Mouse (Mus musculus): Measurements from ENCODE around the gene Tedc2. TPM values are rescaled to one million over a fixed set of nuclear protein-coding genes. Genes with fewer than 3 reads are reported as not detected.
A peak's percentile ranks its signal among the peaks of the same experiment; 100 is the strongest.

Tedc2 gene
- polyA plus RNA-seq, 3 experiments from 2014 or later, result 7.2 to 9.5 (median 9.1) TPM

DNA sequence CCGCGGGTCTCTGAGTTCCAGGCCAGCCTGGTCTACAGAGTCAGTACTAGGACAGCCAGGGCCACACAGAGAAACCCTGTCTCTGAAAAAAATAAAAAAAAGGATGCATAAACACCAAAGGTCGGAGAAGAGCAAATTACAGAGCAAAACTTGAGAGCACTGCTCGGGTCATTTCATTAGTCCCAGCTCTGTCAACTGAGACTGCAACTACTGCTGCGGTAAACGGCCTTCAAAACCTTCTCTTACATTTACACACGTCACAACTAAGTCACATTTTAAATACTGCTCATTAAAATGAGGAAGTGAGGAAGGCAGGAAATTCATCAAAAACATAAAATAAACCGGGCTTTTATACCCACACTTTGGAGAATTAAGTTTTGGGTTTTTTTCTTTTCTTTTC is 27.8 kb downstream of the Tedc2 start:
- no peak for ATAC-seq

DNA sequence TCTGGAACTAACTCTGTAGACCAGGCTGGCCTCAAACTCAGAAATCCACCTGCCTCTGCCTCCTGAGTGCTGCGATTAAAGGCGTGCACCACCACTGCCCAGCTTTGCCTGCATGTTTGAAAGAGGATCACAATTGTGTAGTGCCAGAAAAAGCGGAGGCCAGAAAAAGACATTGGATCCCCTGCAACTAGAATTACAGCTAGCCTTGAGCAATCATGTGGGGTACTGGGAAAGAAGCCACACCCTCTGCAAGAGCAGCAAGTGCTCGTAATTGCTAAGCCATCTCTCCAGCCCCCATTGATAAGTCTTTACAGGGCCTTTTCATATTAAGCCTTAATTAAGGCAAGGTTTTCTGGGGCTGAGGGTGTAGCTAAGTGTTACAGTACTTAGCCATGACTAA is 29.2 kb downstream of the Tedc2 start:
- no peak for ATAC-seq

DNA sequence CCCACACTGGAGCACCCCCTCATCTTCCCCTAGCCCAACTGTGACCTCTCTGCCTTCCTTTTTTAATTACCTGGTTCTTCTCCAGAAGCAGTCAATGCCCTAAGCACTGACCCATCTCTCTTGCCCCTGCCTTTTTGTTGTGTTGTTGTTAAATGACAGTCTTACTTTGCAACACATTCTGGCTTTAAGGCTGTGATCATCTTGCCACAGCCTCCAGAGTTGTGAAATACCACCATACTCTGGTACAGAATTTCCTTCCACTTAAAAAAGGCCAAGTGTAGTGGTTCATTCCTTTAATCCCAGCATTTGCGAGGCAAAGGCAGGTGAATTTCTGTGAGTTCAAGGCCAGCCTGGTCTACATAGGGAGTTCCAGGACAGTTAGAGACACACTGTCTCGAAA is 29.7 kb downstream of the Tedc2 start:
- no peak for ATAC-seq

DNA sequence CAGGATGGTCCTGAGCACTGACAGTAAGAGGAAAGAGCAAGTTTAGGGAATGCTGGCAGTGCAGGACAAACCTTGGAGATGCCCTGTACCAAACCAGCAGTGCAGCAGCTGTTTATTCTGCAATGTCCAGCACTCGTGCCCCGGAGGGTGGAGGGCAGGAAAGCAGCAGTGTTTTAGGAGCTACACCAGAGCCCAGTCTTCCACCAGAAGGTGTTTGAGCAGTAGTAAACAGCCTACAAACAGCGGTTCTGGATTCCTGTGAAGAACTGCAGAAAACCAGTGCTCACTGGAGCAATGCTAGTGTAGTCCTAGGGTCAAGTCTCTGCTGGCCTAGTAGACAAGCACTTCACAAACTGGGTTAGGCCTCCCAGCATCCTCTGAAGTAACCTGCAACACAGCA is 46.4 kb downstream of the Tedc2 start:
- no peak for ATAC-seq

DNA sequence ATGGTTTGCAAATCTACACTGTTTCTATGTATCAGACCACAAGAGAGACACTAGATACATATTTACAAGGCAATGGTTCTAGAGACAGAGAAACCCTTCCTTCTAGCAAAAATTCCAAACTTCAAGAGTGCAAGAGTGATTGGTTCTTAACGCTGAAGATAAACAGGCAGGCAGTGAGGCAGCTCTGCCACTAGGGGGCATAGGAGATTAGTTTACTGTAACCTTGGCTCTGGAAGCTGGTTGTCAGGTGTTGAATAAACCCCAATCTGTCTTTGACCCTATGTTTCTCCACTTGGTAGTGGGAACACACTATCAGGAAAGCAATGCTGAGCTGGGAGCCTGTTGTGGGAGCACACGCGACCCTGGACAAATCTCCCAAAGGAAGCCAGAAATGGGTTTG is 47.2 kb downstream of the Tedc2 start:
- peak; percentile 23 for ATAC-seq

DNA sequence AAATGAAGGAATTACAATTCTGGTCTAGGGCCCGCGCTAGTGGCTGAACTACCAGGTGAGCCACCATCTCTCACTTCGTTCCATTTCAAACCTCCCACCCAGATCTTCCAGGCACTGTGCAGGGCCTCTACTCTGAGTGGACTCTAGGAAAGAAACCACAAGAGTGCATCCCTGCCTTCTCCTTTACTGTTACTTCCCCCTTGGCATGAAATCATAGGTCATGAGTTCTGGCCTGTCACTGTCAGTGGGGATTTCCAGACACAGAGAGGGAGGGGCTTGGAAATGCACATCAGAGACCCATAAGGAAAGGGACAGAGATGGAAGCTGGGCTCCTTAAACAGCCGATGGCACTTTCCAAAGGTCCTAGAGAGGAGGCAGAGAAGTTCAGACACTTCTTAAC is 48.9 kb downstream of the Tedc2 start:
- ATAC-seq, result no peak

DNA sequence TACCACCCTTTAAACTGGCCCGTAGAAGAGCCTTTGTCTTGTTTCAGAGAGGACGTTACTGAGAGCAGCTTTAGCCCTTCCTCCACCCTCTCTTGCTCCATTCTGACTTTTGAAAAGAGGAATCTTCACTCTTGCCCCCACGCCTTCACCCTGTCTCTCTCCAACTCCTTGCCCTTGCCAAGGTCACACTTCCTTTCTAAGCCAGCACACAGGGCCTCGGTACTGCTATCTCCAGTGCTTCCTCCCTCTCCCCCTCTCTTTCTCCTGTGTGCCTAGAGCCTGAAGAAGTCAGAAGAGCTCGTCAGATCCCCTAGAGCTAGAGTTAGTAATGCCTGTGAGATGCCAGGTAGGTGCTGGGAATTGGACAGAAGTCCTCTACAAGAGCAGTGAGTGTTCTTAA is 49.9 kb downstream of the Tedc2 start:
- ATAC-seq, result no peak

DNA sequence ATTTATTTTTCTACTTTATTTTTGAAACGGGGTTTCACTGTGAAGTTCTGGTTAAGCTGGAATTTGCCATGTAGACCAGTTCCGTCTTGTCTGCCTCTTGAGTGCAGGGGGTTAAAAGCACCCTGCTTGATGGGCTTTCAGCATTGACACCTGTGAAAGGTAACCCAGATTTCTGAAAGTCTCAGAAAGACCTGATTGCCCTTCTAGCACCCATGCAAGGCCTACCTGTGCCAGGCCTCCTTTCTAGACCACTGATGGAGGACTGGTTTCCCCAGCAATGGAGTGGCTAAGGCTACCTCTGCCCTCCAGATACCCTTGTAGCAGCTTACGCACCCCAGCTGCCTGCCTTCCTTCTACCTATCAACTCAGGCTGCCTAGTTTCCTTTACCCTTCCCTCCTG is 50.5 kb downstream of the Tedc2 start:
- no peak for ATAC-seq

DNA sequence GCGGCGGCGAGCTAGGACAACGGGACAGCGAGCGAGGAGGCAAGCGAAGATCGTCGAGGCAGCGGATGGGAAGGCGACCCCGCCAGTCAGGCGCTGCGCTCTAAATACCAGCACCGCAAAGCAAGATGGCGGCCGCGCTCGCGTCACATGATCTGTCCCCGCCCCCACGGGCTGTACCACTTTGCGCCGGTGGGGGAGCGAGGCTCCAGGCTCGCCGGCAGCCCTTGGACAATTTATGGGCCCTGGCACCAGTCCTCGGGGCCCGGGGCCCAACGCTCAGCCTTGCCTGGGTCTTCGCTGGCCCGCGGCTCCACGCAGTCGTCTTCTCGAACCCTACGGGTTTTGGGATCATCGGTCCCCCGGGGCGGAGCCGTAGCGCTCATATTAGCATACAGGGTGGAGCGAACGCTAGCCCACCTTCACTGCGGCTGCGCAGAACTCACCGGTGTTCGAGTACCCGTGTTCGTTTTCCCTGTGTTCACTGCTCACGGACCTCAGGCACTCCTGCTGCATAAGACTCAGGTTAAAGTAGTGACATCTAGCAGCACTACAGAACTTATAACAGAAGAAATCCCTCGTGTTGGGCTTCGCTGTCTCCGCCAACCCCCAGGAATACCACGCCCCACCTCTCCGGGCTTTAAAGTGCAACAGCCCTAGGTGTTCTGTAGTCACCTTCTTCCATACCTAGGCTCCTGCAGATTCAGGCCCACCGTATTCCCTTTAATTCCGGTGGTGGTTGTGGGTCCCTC is 51.2 kb downstream of the Tedc2 start, which contains the start of gene Atp6v0c:
Atp6v0c (minus strand) TSS at position 386 of the 749 bp plus-strand sequence.
- ATAC-seq, result peak; percentile 88

DNA sequence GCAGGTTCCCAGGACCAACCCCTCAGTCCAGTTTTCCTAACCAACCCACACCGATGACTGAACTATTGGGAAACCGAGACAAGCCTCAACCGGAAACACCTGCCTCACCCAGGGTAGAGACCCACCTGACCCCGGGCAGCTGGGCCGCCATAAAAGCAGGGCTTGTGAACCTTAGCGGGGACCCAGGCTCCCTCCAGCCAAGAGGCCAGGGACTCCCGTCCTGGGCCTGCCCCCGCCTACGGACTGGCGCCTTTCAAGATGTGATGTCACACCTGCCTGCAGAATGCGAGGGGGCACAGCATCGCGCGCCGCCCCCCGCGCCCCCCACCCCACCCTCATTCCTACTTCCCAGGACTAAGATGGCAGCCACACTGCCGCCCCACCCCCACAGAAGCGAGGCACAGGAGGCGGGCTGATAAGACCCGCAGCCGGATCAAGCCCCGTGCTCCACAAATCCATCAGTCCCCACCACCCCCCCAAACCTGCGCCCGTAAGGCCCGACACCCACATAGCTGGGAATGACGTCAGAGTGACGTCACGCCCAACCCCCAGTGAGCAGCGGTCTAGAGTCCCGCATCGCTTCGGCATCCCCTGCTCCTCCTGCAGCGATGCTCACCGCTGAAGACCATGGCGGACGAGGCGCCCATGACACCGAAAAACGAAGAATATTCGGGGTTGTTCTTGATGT is 51.9 kb downstream of the Tedc2 start:
- peak; percentile 41 for ATAC-seq

DNA sequence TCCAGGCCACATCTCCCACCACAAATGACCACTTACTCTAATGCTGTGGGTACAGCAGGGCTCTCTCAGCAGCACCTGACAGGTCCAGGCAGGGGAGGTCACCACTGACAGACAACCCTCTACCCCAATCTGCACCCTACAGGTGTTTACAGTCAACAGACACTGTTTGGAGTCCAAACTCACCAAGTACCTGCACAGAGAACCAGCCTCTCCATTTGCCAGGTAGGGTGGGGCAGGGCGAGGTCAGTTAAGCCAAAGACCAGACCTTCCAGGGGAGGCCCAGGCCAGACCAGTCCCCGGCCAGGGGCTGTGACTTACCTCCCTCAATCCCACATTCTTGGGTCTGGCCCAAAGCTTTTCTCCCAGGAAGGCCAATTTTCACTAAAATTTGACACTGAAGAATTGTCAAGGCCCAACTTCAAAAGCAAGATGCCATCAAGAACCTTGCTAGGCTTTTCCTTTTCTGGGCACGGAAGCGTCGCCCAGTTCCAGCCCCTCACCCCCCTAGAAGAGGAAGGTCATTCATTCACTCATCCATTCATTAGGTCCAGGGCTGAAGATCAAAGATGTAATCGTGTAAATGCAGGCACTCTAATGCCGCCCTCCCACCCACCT is 52.7 kb downstream of the Tedc2 start:
- ATAC-seq, result no peak

DNA sequence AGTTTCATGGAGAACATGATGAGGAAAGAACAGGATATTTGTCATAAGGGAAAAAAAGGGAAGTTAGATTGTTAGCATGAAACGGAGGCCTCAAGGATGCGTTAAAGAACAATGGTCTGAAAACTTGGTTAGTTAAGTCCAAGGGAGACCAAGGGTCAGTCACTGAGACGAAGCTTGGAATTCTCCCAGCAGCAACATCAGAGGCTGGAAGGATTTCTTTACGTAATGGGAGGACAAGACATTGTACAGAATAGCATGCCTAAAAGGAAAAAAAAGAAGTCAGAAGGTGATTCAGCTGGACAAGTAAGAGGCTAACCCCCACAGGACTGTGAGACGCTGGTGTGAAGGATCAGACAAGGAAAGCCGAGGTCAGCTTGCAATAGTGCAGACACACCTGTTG is 53.5 kb downstream of the Tedc2 start:
- no peak for ATAC-seq

Other genes with a start within 250 kb of the Tedc2 start
- gene Prss30, start 240.3 kb downstream of the Tedc2 start, polyA plus RNA-seq (2017; shearing (Covaris generic)), result 1 to 10 TPM in 1 of 3 experiments, not detected in 2; 2.4 TPM
- gene Prss22, start 222.8 kb downstream of the Tedc2 start, polyA plus RNA-seq (2017; shearing (Covaris generic)), result not detected
- gene Prss27, start 182.7 kb downstream of the Tedc2 start, polyA plus RNA-seq (2017; shearing (Covaris generic)), result under 1 TPM in 1 of 3 experiments, not detected in 2; 0.36 TPM
- 1 to 10 TPM; 4.3 to 6.5 (median 6.3) TPM for gene Kctd5, start 147.4 kb downstream of the Tedc2 start, polyA plus RNA-seq (2017; shearing (Covaris generic))
- gene Pdpk1, start 69.9 kb downstream of the Tedc2 start, polyA plus RNA-seq (2017; shearing (Covaris generic)), result 10 to 100 TPM; 34.1 to 47.4 (median 39.7) TPM
- 10 to 100 TPM; 21.6 to 30.0 (median 29.7) TPM for gene Amdhd2, start 57.1 kb downstream of the Tedc2 start, polyA plus RNA-seq (2017; shearing (Covaris generic))
- gene Atp6v0c, start 51.1 kb downstream of the Tedc2 start, polyA plus RNA-seq (2017; shearing (Covaris generic)), result 100 to 1,000 TPM; 164 to 208 (median 177) TPM
- 1 to 10 TPM in 2 of 3 experiments, under 1 TPM in 1; 0.66 to 1.4 (median 1.0) TPM for gene Tbc1d24, start 15.3 kb downstream of the Tedc2 start, polyA plus RNA-seq (2017; shearing (Covaris generic))
- not detected for gene Ntn3, start 11.3 kb downstream of the Tedc2 start, polyA plus RNA-seq (2017; shearing (Covaris generic))
- 10 to 100 TPM in 1 of 3 experiments, 1 to 10 TPM in 2; 3.4 to 43.6 (median 6.3) TPM for gene Ccnf, start 30.6 kb upstream of the Tedc2 start, polyA plus RNA-seq (2017; shearing (Covaris generic))
- gene Abca17, start 130.2 kb upstream of the Tedc2 start, polyA plus RNA-seq (2017; shearing (Covaris generic)), result not detected
- gene Abca3, start 131.1 kb upstream of the Tedc2 start, polyA plus RNA-seq (2017; shearing (Covaris generic)), result 10 to 100 TPM; 17.8 to 31.2 (median 26.3) TPM
- 100 to 1,000 TPM; 118 to 138 (median 130) TPM for gene Rnps1, start 193.7 kb upstream of the Tedc2 start, polyA plus RNA-seq (2017; shearing (Covaris generic))
- 10 to 100 TPM; 52.4 to 61.7 (median 59.7) TPM for gene Eci1, start 205.8 kb upstream of the Tedc2 start, polyA plus RNA-seq (2017; shearing (Covaris generic))
- gene Dnase1l2, start 222.3 kb upstream of the Tedc2 start, polyA plus RNA-seq (2017; shearing (Covaris generic)), result 1 to 10 TPM; 2.9 to 6.5 (median 4.8) TPM
- gene E4f1, start 249.5 kb upstream of the Tedc2 start, polyA plus RNA-seq (2017; shearing (Covaris generic)), result 10 to 100 TPM; 22.1 to 49.8 (median 23.6) TPM
- gene Pgp, start 249.5 kb upstream of the Tedc2 start, polyA plus RNA-seq (2017; shearing (Covaris generic)), result 1 to 10 TPM; 3.5 to 6.9 (median 4.6) TPM

Measured in inflammation-experienced regulatory T-cells, adult 6 months (primary cell).